Mouse (Mus musculus): ENCODE measurements around the gene Hsf2bp. TPM values are rescaled to one million over a fixed set of nuclear protein-coding genes. Genes with fewer than 3 reads are reported as not detected.

Gene Hsf2bp
- total and polyA plus RNA-seq, 3 experiments = 0.34 to 1.0 (median 0.75) TPM

- Histone ChIP-seq H3K27me3 (replicated peaks) (no peaks in the 10 kb centered on the region), H3K9me3 (replicated peaks; ENCODE audit: low read length) (no peaks in the 10 kb centered on the region), H3K27ac (ENCODE audit: insufficient read depth, low read depth) (no peak overlapping the region), H3K36me3 (replicated peaks in 1 of 2; ENCODE audit: control insufficient read depth in 1 of 2, insufficient read depth in 1 of 2, low read length in 1 of 2) (no peaks in the 10 kb centered on the region), H3K4me1 (ENCODE audit: control insufficient read depth in 1 of 2, insufficient read depth in 2 of 2) (peaks cover 12 to 27% of the 10 kb centered on the region in 2 experiments), H3K4me3 (replicated peaks in 1 of 3; ENCODE audit: low read depth in 2 of 3, low read length in 2 of 3, poor library complexity in 1 of 3) (no peak overlapping the region), H3K9ac (ENCODE audit: insufficient read depth, low read depth) (no peak overlapping the region), H3K4me2 (ENCODE audit: insufficient read depth, low read depth, poor library complexity, severe bottlenecking) (no peak overlapping the region), H3K79me2 (replicated peaks; ENCODE audit: control insufficient read depth, extremely low read depth, insufficient read depth, poor library complexity, severe bottlenecking) (no peaks in the 10 kb centered on the region)
- dilution Hi-C loops (cut with MboI; ENCODE audit: extremely low pct_ligation_motif_present, extremely low pct_unique_long_range_greater_than_20kb, low sequenced_read_pairs) (no loop called here), in situ Hi-C loops (cut with MboI; ENCODE audit: low pct_ligation_motif_present, low pct_unique_long_range_greater_than_20kb, low sequenced_read_pairs) (loop anchor here (5.0 to 10.0 kb wide), 2 partner anchors 335 to 493 kb away; no protein-coding TSS in a partner anchor)
- TF ChIP-seq CTCF (conservative IDR thresholded peaks at IDR 0.05 in 1 of 2, IDR thresholded peaks at IDR 0.05 in 1 of 2; ENCODE audit: low read depth in 2 of 2, low read length in 2 of 2) (peak in 1 of 2 experiments; percentile 84; a peak in 2 of 4 replicates), RAD21 (IDR thresholded peaks at IDR 0.05; ENCODE audit: low read depth, low read length) (peak; percentile 86), ZKSCAN1 (IDR thresholded peaks at IDR 0.05; ENCODE audit: borderline replicate concordance, low read depth, low read length) (no peak), MAX (IDR thresholded peaks at IDR 0.05; ENCODE audit: low read length) (peak; percentile 92), BHLHE40 (IDR thresholded peaks at IDR 0.05; ENCODE audit: low read depth, low read length) (peak; percentile 56), ZMIZ1 (IDR thresholded peaks at IDR 0.05; ENCODE audit: low read depth, low read length) (no peak), USF1 (IDR thresholded peaks at IDR 0.05; ENCODE audit: low read depth, low read length) (peak; percentile 83), GABPA (IDR thresholded peaks at IDR 0.05; ENCODE audit: insufficient replicate concordance, low read depth, low read length) (no peak), UBTF (IDR thresholded peaks at IDR 0.05; ENCODE audit: low read depth, low read length) (no peak), IRF4 (IDR thresholded peaks at IDR 0.05; ENCODE audit: low read depth, low read length) (no peak; the same call in 1 of the 2 replicates), MYC (IDR thresholded peaks at IDR 0.05; ENCODE audit: low read depth, low read length) (peak; percentile 73), ELF1 (IDR thresholded peaks at IDR 0.05; ENCODE audit: low read depth, low read length) (no peak), ZC3H11A (IDR thresholded peaks at IDR 0.05; ENCODE audit: low read depth, low read length) (no peak), RCOR1 (conservative IDR thresholded peaks at IDR 0.05; ENCODE audit: low read depth, low read length) (no peak), JUND (conservative IDR thresholded peaks at IDR 0.05; ENCODE audit: low read depth, low read length) (no peak), USF2 (conservative IDR thresholded peaks at IDR 0.05; ENCODE audit: low read depth, low read length) (peak; percentile 84), MAZ (IDR thresholded peaks at IDR 0.05; ENCODE audit: low read depth, low read length) (no peak), POLR2A (IDR thresholded peaks at IDR 0.05; ENCODE audit: low read depth, low read length) (no peak), ETS1 (conservative IDR thresholded peaks at IDR 0.05; ENCODE audit: low read depth, low read length) (no peak), SMC3 (IDR thresholded peaks at IDR 0.05; ENCODE audit: low read depth, low read length) (peak; percentile 54), NELFE (IDR thresholded peaks at IDR 0.05; ENCODE audit: low read depth, low read length) (0 out of 2 replicates have a peak, but pooled peaks have one; percentile 28)
- peak; percentile 56 for DNase-seq (ENCODE audit: extremely low read depth)
Measured at GRCm38 (mm10) chr17:32027666-32028065, 8.5 kb downstream of the Hsf2bp start.

- Histone ChIP-seq H3K9me3 (replicated peaks; ENCODE audit: low read length) (no peaks in the 10 kb centered on the region), H3K79me2 (replicated peaks; ENCODE audit: control insufficient read depth, extremely low read depth, insufficient read depth, poor library complexity, severe bottlenecking) (no peaks in the 10 kb centered on the region), H3K4me1 (ENCODE audit: control insufficient read depth in 1 of 2, insufficient read depth in 2 of 2) (peaks cover 12 to 29% of the 10 kb centered on the region in 2 experiments), H3K36me3 (replicated peaks in 1 of 2; ENCODE audit: control insufficient read depth in 1 of 2, insufficient read depth in 1 of 2, low read length in 1 of 2) (no peaks in the 10 kb centered on the region), H3K9ac (ENCODE audit: insufficient read depth, low read depth) (no peak overlapping the region), H3K27ac (ENCODE audit: insufficient read depth, low read depth) (no peak overlapping the region), H3K27me3 (replicated peaks) (no peaks in the 10 kb centered on the region), H3K4me2 (ENCODE audit: insufficient read depth, low read depth, poor library complexity, severe bottlenecking) (no peak overlapping the region), H3K4me3 (replicated peaks in 1 of 3; ENCODE audit: low read depth in 2 of 3, low read length in 2 of 3, poor library complexity in 1 of 3) (no peak overlapping the region)
- in situ Hi-C loops (cut with MboI; ENCODE audit: low pct_ligation_motif_present, low pct_unique_long_range_greater_than_20kb, low sequenced_read_pairs) = loop anchor here (5.0 to 10.0 kb wide), 2 partner anchors 333 to 491 kb away; no protein-coding TSS in a partner anchor
- DNase-seq (ENCODE audit: extremely low read depth) = peak; percentile 79
- dilution Hi-C loops (cut with MboI; ENCODE audit: extremely low pct_ligation_motif_present, extremely low pct_unique_long_range_greater_than_20kb, low sequenced_read_pairs) = no loop called here
- TF ChIP-seq EP300 (IDR thresholded peaks at IDR 0.05; ENCODE audit: low read length) = 0 out of 2 replicates have a peak, but pooled peaks have one; percentile 1
- TF ChIP-seq NELFE (IDR thresholded peaks at IDR 0.05; ENCODE audit: low read depth, low read length) = no peak
- TF ChIP-seq POLR2AphosphoS2 (IDR thresholded peaks at IDR 0.05; ENCODE audit: low read depth, low read length) = no peak
- TF ChIP-seq ZKSCAN1 (IDR thresholded peaks at IDR 0.05; ENCODE audit: borderline replicate concordance, low read depth, low read length) = no peak
- peak; percentile 74 for TF ChIP-seq MYC (IDR thresholded peaks at IDR 0.05; ENCODE audit: low read depth, low read length)
- TF ChIP-seq CHD1 (IDR thresholded peaks at IDR 0.05; ENCODE audit: low read depth, low read length) = no peak
- peak; percentile 67 for TF ChIP-seq MEF2A (IDR thresholded peaks at IDR 0.05; ENCODE audit: borderline replicate concordance, low read depth, low read length)
- no peak for TF ChIP-seq GABPA (IDR thresholded peaks at IDR 0.05; ENCODE audit: insufficient replicate concordance, low read depth, low read length)
- peak; percentile 42 for TF ChIP-seq NRF1 (IDR thresholded peaks at IDR 0.05; ENCODE audit: low read depth, low read length)
- TF ChIP-seq SIN3A (IDR thresholded peaks at IDR 0.05; ENCODE audit: low read length) = peak; percentile 79
- no peak for TF ChIP-seq POLR2A (IDR thresholded peaks at IDR 0.05; ENCODE audit: low read depth, low read length)
- no peak for TF ChIP-seq KAT2A (IDR thresholded peaks at IDR 0.05; ENCODE audit: insufficient replicate concordance, low read length)
- no peak; the same call in 1 of the 2 replicates for TF ChIP-seq ELF1 (IDR thresholded peaks at IDR 0.05; ENCODE audit: low read depth, low read length)
- TF ChIP-seq HCFC1 (IDR thresholded peaks at IDR 0.05; ENCODE audit: low read depth, low read length) = 0 out of 2 replicates have a peak, but pooled peaks have one; percentile 11
- TF ChIP-seq USF1 (IDR thresholded peaks at IDR 0.05; ENCODE audit: low read depth, low read length) = no peak
- no peak; the same call in none of the 2 replicates for TF ChIP-seq RAD21 (IDR thresholded peaks at IDR 0.05; ENCODE audit: low read depth, low read length)
- peak; percentile 100 for TF ChIP-seq SMC3 (IDR thresholded peaks at IDR 0.05; ENCODE audit: low read depth, low read length)
- no peak for TF ChIP-seq JUN (IDR thresholded peaks at IDR 0.05; ENCODE audit: insufficient read depth, low read depth, low read length)
- no peak for TF ChIP-seq ZMIZ1 (IDR thresholded peaks at IDR 0.05; ENCODE audit: low read depth, low read length)
- peak; percentile 85 to 99 for TF ChIP-seq CTCF (conservative IDR thresholded peaks at IDR 0.05 in 1 of 2, IDR thresholded peaks at IDR 0.05 in 1 of 2; ENCODE audit: low read depth in 2 of 2, low read length in 2 of 2)
Measured at GRCm38 (mm10) chr17:32025386-32025785, 10.8 kb downstream of the Hsf2bp start.

Data from CH12.LX (cell line).